Mouse (Mus musculus) heart, embryonic 16.5 days (tissue): Measurements from ENCODE around the gene Sfxn4. TPM values are rescaled to one million over a fixed set of nuclear protein-coding genes. Genes with fewer than 3 reads are reported as not detected.

Experiments
- ATAC-seq: fragments of 200-750 bp; cut with Nextera tagmentation; replicated peaks from 2 replicates; pipeline ENCODE4 v1.8.0; 2017; ENCODE audit warnings: moderate number of reproducible peaks; ENCODE audit not compliant: insufficient read depth, low FRiP score; ENCODE audit errors: extremely low read depth
- H3K27ac ChIP-seq: fragments of 300-500 bp; sonication (generic); 2 replicates; pipeline ENCODE4 v1.5.1; 2014; ENCODE audit warnings: mild to moderate bottlenecking, low read length, control low read depth, moderate library complexity
- H3K27me3 ChIP-seq: fragments of 300-500 bp; sonication (generic); 2 replicates; pipeline ENCODE4 v1.6.1; 2014; ENCODE audit warnings: low read length, mixed read lengths; ENCODE audit not compliant: control insufficient read depth, insufficient read depth
- H3K36me3 ChIP-seq: fragments of 300-500 bp; sonication (generic); 2 replicates; pipeline ENCODE4 v1.6.1; 2014; ENCODE audit not compliant: control insufficient read depth, insufficient read depth
- H3K4me1 ChIP-seq: fragments of 300-500 bp; sonication (generic); 2 replicates; pipeline ENCODE4 v1.6.1; 2014; ENCODE audit warnings: low read length, mixed read lengths; ENCODE audit not compliant: control insufficient read depth, insufficient read depth
- H3K4me2 ChIP-seq: fragments of 300-500 bp; sonication (generic); 2 replicates; pipeline ENCODE4 v1.6.1; 2014; ENCODE audit warnings: low read depth, mild to moderate bottlenecking, control low read depth, low read length
- H3K4me3 ChIP-seq: fragments of 300-500 bp; sonication (generic); 2 replicates; pipeline ENCODE4 v1.5.1; 2014; ENCODE audit warnings: mild to moderate bottlenecking, control low read depth, low read length
- H3K9ac ChIP-seq: fragments of 300-500 bp; sonication (generic); 2 replicates; pipeline ENCODE4 v1.6.1; 2014; ENCODE audit warnings: low read length, control low read depth
- H3K9me3 ChIP-seq: fragments of 300-500 bp; sonication (generic); replicated peaks from 2 replicates; pipeline ENCODE4 v1.6.1; 2016; ENCODE audit warnings: low read length; ENCODE audit not compliant: control insufficient read depth
- WGBS: fragments of 180-500 bp; shearing (Covaris S2); extraction: QIAGEN DNeasy Blood & Tissue Kit; methylation state at CpG from one replicate; pipeline ENCODE4 v1.1.7; 2014; 5-methylcytosine and 5-hydroxymethylcytosine counted together
- polyA plus RNA-seq: library from polyadenylated mRNA; unstranded; fragments of >200 nt; fragmentation: Nextera tagmentation; extraction: Ambion mirVana; gene quantifications from 2 replicates; pipeline ENCODE4 v1.2.1, GENCODE M21; 2015

Sfxn4 gene
- polyA plus RNA-seq, result 7.9 and 8.2 TPM in 2 replicates

DNA sequence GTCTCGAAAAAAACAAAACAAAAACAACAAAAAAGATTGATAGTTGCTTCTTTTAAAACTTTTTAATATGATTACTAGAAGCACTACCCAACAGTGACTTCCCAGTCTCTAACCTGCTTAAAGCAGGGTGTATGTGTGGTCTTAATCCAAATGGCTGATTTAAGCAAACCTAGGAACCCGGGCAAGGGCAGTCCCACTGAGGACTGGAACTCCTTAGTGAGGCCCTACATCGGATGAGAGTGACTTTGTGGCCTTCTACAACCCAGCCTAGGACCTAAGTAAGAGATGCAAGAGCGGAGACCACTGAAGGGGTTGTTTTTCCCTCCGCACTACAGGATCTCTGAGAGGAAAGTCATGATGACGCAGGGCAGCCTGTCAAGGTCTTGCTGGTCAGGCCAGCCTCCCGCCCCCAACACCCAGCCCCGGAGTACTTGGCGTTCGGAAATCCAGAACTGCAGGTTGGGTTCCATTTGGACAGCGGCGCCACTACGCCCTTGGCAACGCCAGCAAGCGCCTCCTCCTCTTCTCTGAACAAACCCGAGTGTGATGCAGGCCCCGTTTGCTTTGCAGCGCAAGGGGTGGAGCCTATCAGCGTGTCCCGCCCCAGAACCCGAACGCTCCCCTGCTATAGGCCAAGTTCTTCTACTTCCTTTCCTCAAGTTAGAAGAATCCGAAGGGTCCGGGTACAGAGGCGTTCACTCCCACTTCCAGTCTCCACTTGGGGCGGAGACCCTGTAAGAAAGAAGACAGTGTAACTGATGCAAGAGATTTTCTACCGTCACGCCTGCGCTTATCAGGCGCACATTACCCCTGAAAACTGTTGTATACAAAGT, at the start of gene Sfxn4:
Gene Sfxn4 (minus strand): TSS at position 612 of the 833 bp plus-strand sequence.
- 4% methylated on average over 30 of the region's 30 CpGs for WGBS
- Histone ChIP-seq H3K36me3 (peaks cover 13% of the 10 kb centered on the region), H3K9ac (peak within 1 kb of the TSS; percentile 78), H3K9me3 (no peaks in the 10 kb centered on the region), H3K4me1 (no peaks in the 10 kb centered on the region; the same call in 1 of the 2 replicates), H3K27me3 (no peaks in the 10 kb centered on the region), H3K27ac (peak within 1 kb of the TSS; percentile 80), H3K4me3 (peak within 1 kb of the TSS; percentile 78), H3K4me2 (peak within 1 kb of the TSS; percentile 82)
- peak; percentile 99 for ATAC-seq

DNA sequence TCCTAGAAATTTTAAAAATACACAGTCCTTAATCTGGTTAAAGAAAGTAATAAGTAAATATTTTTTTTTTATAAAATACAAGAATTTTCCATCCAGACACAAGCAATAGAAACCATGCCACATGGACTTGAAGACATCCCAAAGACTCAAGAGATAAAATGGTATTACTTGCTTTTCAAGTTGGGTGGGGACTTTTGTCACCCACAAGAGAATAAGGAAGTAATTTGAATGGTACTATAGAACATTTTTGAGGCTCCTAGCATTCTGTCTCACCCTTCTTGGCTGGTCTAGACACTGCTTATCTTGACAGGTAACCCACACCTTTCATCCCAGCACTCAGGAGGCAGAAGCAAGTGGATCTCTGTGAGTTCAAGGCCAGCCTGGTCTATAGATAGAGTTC, 49.0 kb upstream of the Sfxn4 start:
- peaks cover 14% of the 10 kb centered on the region for H3K4me1 ChIP-seq
- H3K27me3 ChIP-seq, result no peaks in the 10 kb centered on the region
- no peaks in the 10 kb centered on the region for H3K9me3 ChIP-seq
- no peaks in the 10 kb centered on the region for H3K36me3 ChIP-seq
- H3K4me3 ChIP-seq, result no peak overlapping the region
- no peak overlapping the region for H3K9ac ChIP-seq
- no peak for ATAC-seq
- no peak overlapping the region for H3K4me2 ChIP-seq
- H3K27ac ChIP-seq, result no peak overlapping the region

DNA sequence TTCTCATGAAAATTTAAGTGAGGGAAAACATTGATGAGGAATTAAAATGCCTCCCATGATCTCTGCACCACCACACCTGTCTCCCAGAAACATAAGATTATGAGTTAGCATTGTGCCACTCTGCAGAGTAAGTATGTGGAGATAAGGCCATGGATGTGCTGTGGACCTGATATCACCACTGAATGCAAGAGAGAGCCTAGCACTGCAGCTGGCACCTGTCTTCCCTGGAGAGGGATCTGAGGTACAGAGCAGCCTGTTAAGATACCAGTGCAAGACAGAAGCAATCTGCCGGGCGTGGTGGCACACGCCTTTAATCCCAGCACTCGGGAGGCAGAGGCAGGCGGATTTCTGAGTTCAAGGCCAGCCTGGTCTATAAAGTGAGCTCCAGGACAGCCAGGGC, 44.2 kb upstream of the Sfxn4 start:
- Histone ChIP-seq H3K27me3 (no peaks in the 10 kb centered on the region), H3K9ac (no peak overlapping the region), H3K4me1 (peaks cover 10% of the 10 kb centered on the region), H3K27ac (no peak overlapping the region), H3K9me3 (no peaks in the 10 kb centered on the region), H3K4me3 (no peak overlapping the region), H3K4me2 (no peak overlapping the region), H3K36me3 (no peaks in the 10 kb centered on the region)
- no peak for ATAC-seq
- 86% methylated on average over 5 of the region's 5 CpGs for WGBS

DNA sequence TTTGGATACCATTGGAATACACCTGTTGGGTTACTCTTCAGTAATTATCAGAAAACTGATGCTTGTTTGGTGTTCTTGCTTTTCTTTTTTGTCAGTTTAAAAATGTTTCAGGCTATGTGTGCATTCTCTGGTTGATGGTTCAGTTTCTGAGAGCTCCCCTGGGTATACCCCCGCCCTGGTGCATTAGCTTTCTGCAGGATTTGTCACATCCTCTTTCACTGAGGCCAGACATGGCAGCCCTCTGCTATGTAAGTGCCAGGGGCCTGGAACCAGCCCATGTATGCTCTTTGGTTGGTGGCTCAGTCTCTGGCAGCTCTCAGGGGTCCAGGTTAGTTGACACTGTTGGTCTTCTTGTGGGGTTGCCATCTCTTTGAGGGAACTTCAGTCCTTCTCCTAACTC, 42.7 kb upstream of the Sfxn4 start:
- ATAC-seq, result no peak
- no peaks in the 10 kb centered on the region for H3K27me3 ChIP-seq
- peaks cover 10% of the 10 kb centered on the region for H3K4me1 ChIP-seq
- H3K4me3 ChIP-seq, result no peak overlapping the region
- WGBS, result 85% methylated on average over 1 of the region's 1 CpGs
- no peaks in the 10 kb centered on the region for H3K9me3 ChIP-seq
- no peak overlapping the region for H3K4me2 ChIP-seq
- no peak overlapping the region for H3K27ac ChIP-seq
- no peaks in the 10 kb centered on the region for H3K36me3 ChIP-seq
- H3K9ac ChIP-seq, result no peak overlapping the region

DNA sequence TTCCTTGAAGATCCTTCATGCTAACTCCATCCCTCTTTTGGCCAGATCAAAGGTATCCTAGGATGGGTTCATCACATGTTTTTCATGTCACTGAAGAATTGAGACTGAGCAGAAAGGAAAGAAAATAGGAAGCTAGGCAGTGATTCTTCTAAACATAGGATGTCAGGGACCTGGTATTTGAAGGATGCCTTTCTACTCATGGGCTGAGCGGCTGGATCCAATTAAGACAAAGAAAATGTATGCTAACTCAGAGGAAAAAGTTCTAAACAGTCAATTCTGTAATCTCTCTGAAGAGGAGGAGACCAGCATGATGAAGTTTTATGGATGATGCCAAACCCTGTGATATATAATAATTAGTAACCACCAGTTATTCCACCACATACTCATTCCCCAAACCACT, 41.9 kb upstream of the Sfxn4 start:
- Histone ChIP-seq H3K9me3 (no peaks in the 10 kb centered on the region), H3K36me3 (no peaks in the 10 kb centered on the region), H3K4me2 (no peak overlapping the region), H3K4me3 (no peak overlapping the region), H3K27me3 (no peaks in the 10 kb centered on the region), H3K9ac (no peak overlapping the region), H3K4me1 (peaks cover 13% of the 10 kb centered on the region), H3K27ac (no peak overlapping the region)
- ATAC-seq, result no peak
- 83% methylated on average over 1 of the region's 1 CpGs for WGBS

DNA sequence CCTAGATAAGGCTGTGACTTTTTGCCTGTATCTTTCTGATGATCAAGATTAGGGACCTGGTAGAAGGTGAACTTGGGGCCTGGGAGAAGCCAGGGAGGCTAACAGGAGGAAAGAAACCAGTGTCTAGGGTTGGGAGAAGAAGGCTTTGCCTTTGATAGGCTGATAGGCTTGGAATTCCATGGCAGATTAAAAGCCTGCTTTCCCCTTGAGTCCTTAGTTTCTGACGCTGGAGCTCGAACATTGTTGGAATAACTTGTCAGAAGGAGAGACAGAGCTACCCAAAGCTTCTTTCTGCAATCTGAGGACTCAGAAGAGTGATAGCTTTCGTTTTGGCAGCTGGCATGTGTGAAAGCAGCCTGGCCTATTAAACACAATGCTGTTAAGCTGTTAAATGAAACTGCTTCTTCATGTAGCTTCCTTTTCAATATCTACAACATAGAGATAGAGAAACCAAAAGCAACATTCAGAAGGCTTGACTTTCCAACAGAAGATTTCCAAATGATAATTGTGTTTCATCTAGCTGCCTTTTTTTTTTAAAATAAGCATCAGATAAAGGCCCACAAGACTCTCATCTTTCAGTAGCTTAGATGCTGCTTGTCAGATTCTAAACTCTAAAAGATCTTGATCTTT, 34.1 kb upstream of the Sfxn4 start:
- WGBS, result 17% methylated on average over 3 of the region's 3 CpGs
- Histone ChIP-seq H3K4me1 (peaks cover 28% of the 10 kb centered on the region), H3K4me3 (peak overlapping the region; percentile 15; the same call in 1 of the 2 replicates), H3K9ac (peak overlapping the region; percentile 49), H3K36me3 (no peaks in the 10 kb centered on the region), H3K4me2 (peak overlapping the region; percentile 51), H3K27me3 (no peaks in the 10 kb centered on the region), H3K9me3 (no peaks in the 10 kb centered on the region), H3K27ac (peak overlapping the region; percentile 78)
- ATAC-seq, result no peak

DNA sequence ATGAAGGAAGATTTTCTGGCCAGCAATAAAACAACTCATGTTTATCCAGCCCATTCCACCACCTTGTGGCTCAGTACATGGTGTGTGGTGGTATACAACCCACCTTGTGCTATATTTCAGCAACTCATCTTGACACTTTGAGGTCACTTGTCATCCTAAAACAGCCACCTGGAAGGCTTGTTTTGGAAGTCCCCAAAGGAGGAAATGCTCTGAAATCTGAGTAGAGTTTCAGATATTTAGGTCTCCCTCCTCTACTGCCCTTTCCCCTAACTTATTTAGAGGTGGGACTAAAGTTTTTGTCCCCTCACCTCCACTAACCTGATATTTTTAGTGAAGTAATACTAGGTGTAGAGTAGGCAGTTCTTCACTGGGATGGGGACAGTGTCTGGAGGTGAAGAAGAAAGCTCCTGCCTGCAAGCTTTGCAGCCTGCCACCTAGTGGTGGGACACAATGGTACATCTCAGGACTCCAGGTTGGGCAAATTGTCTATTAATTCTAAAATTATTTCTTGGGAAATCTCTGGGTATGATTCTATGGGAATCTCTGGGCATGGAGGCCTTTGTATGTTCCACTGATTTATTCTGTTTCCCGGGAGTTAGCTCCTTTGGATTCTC, 30.8 kb upstream of the Sfxn4 start:
- Histone ChIP-seq H3K9me3 (no peaks in the 10 kb centered on the region), H3K4me2 (peak overlapping the region; percentile 82), H3K4me3 (peak overlapping the region; percentile 96), H3K36me3 (no peaks in the 10 kb centered on the region), H3K27me3 (no peaks in the 10 kb centered on the region), H3K27ac (no peak overlapping the region), H3K9ac (peak overlapping the region; percentile 58), H3K4me1 (peaks cover 27% of the 10 kb centered on the region)
- 32% methylated on average over 1 of the region's 1 CpGs for WGBS
- no peak for ATAC-seq

DNA sequence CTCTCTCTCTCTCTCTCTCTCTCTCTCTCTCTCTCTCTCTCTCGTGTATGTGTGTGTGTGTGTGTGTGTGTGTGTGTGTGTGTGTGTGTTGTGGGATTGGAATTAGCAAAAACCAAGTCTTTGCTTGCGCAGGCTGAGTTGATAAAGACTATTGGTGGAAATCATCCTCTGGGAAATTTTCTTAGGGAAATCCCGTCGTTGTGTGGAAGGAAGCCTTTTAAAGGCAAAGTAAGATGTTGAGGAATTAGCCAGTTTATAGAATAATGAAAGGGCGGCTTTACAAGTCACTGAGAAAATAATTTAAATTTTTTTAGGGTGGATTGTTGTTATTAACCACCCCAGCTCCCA, 29.8 kb upstream of the Sfxn4 start:
- 10% methylated on average over 4 of the region's 5 CpGs for WGBS
- no peaks in the 10 kb centered on the region for H3K9me3 ChIP-seq
- H3K36me3 ChIP-seq, result no peaks in the 10 kb centered on the region
- H3K9ac ChIP-seq, result peak overlapping the region; percentile 58
- H3K4me3 ChIP-seq, result peak overlapping the region; percentile 96
- ATAC-seq, result no peak
- H3K4me2 ChIP-seq, result peak overlapping the region; percentile 82
- H3K27me3 ChIP-seq, result no peaks in the 10 kb centered on the region
- H3K27ac ChIP-seq, result no peak overlapping the region
- H3K4me1 ChIP-seq, result peaks cover 27% of the 10 kb centered on the region
